Mouse (Mus musculus): Measurements from ENCODE around the gene Cdh1.
"Not testable (repeated sequence)": the region's sequence is repeated elsewhere in the genome, so short reads cannot be mapped to it uniquely, and the experiment has no call there.

Cdh1 gene

GRCm38 (mm10) chr8:106603131-106603819, at the start of gene Cdh1:
Gene Cdh1, plus strand, starts transcription at chr8:106603351.
- DNase-seq: peak; percentile 94

GRCm38 (mm10) chr8:106554011-106554410, 49.1 kb upstream of the Cdh1 start:
- no peak for DNase-seq

- no peak for DNase-seq
Measured at GRCm38 (mm10) chr8:106556068-106556645, 47.0 kb upstream of the Cdh1 start.

- DNase-seq: no peak
Measured at GRCm38 (mm10) chr8:106559844-106560243, 43.3 kb upstream of the Cdh1 start.

GRCm38 (mm10) chr8:106561097-106561865, 41.9 kb upstream of the Cdh1 start:
- peak; percentile 86 for DNase-seq

- DNase-seq: peak; percentile 58
Measured at GRCm38 (mm10) chr8:106563691-106564182, 39.4 kb upstream of the Cdh1 start.

- DNase-seq: no peak
Measured at GRCm38 (mm10) chr8:106569006-106569405, 34.1 kb upstream of the Cdh1 start.

GRCm38 (mm10) chr8:106570386-106570785, 32.8 kb upstream of the Cdh1 start:
- peak; percentile 73 for DNase-seq

- DNase-seq: peak; percentile 56
Measured at GRCm38 (mm10) chr8:106571551-106572172, 31.5 kb upstream of the Cdh1 start.

- DNase-seq: not testable (repeated sequence)
Measured at GRCm38 (mm10) chr8:106572175-106572574, 31.0 kb upstream of the Cdh1 start.

- DNase-seq: not testable (repeated sequence)
Measured at GRCm38 (mm10) chr8:106573168-106573567, 30.0 kb upstream of the Cdh1 start, which contains the start of gene Gm10073. Gene Gm10073, minus strand, starts transcription at chr8:106573461.

GRCm38 (mm10) chr8:106574283-106574682, 28.9 kb upstream of the Cdh1 start:
- DNase-seq: no peak

- DNase-seq: peak; percentile 57
Measured at GRCm38 (mm10) chr8:106576849-106577555, 26.1 kb upstream of the Cdh1 start.

GRCm38 (mm10) chr8:106579510-106579909, 23.6 kb upstream of the Cdh1 start:
- DNase-seq: no peak

- DNase-seq: peak; percentile 45
Measured at GRCm38 (mm10) chr8:106581344-106582088, 21.6 kb upstream of the Cdh1 start.

- peak; percentile 63 for DNase-seq
Measured at GRCm38 (mm10) chr8:106584942-106585670, 18.0 kb upstream of the Cdh1 start.

GRCm38 (mm10) chr8:106585671-106586037, 17.5 kb upstream of the Cdh1 start:
- DNase-seq: no peak

GRCm38 (mm10) chr8:106586896-106587295, 16.3 kb upstream of the Cdh1 start:
- no peak for DNase-seq

- DNase-seq: no peak
Measured at GRCm38 (mm10) chr8:106588443-106589431, 14.4 kb upstream of the Cdh1 start.

- DNase-seq: no peak
Measured at GRCm38 (mm10) chr8:106592458-106592857, 10.7 kb upstream of the Cdh1 start.
